Comparison of ENCODE assay signal across 15 mouse cellular contexts in the genomic region with DNA sequence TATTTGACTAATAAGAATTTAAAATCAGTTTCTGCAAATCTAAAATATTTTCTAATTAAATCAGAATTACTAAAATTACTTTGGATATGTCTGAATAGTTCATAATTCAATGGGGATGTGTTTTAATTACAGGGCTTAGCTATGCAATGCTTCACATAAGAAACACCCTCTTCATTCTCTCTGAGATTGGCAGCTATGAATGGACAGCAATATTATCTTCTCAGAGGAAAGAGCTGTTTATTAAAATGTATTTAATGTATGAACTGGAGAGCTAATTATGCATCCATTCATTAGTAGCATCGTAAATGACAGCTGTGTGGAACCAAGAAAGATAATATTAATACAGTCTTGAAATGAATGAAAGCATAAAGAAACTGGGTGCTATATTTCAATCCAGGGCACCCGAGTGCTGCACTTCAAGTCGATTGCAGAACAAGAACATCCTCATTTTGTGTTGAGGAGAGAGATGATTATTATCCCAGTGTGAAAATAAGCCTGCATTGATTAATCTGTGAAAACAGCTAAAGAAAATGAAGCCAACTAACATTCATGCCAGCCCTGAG.
"Had no signal": no experiment of that assay in that cellular context is flagged by ENCODE, and none has a peak within 500 bp of the region (broad histone marks: within the 10 kb centered on the region; RNA-seq: fewer than 3 reads in every experiment).

No protein-coding gene starts in this region.

- H3K4me1 ChIP-seq: limb, embryonic 12.5 days; liver, embryonic 13.5 days; lung, embryonic 15.5 days; megakaryocyte, embryonic 14.5 days; stomach, embryonic 15.5 days had no signal

- H3K36me3 ChIP-seq: limb, embryonic 12.5 days; liver, embryonic 13.5 days; lung, embryonic 15.5 days; stomach, embryonic 15.5 days had no signal

- H3K9me3 ChIP-seq: limb, embryonic 12.5 days; liver, embryonic 13.5 days; lung, embryonic 15.5 days; stomach, embryonic 15.5 days had no signal

- H3K27me3 ChIP-seq: limb, embryonic 12.5 days; liver, embryonic 13.5 days; lung, embryonic 15.5 days; megakaryocyte, embryonic 14.5 days; stomach, embryonic 15.5 days had no signal

- H3K9ac ChIP-seq: limb, embryonic 12.5 days; liver, embryonic 13.5 days; liver, postnatal 0 days; lung, embryonic 15.5 days; stomach, embryonic 15.5 days had no signal

- H3K4me2 ChIP-seq: limb, embryonic 12.5 days; liver, embryonic 13.5 days; lung, embryonic 15.5 days; stomach, embryonic 15.5 days had no signal

- DNase-seq: kidney, adult 8-10 months; kidney, postnatal 25 days; layer of hippocampus, adult 9-11 months; liver; liver, embryonic 13.5 days; liver, postnatal 0 days; lung, postnatal 14 days; right cerebral cortex, postnatal 14 days; thymus, postnatal 36 days had no signal

- H3K4me3 ChIP-seq: limb, embryonic 12.5 days; liver, embryonic 13.5 days; lung, embryonic 15.5 days; megakaryocyte, embryonic 14.5 days; stomach, embryonic 15.5 days had no signal

- H3K27ac ChIP-seq: limb, embryonic 12.5 days; liver, embryonic 13.5 days; lung, embryonic 15.5 days; macrophage; stomach, embryonic 15.5 days had no signal

- ATAC-seq: intestine, postnatal 0 days; liver, postnatal 0 days had no signal
